Mouse (Mus musculus): ENCODE results near the gene Faim. TPM values are rescaled to one million over a fixed set of nuclear protein-coding genes. Genes with fewer than 3 reads are reported as not detected.

Gene Faim
- polyA plus RNA-seq, 1 experiment: 0.14 TPM

- Histone ChIP-seq H3K36me3 (ENCODE audit: control insufficient read depth) (no peaks in the 10 kb centered on the region; the same call in none of the 2 replicates), H3K9me3 (ENCODE audit: control insufficient read depth, low read length) (no peaks in the 10 kb centered on the region), H3K4me1 (ENCODE audit: control insufficient read depth) (no peaks in the 10 kb centered on the region), H3K4me3 (replicated peaks) (no peak overlapping the region), H3K27me3 (ENCODE audit: control insufficient read depth) (no peaks in the 10 kb centered on the region)
- TF ChIP-seq TAL1 (IDR thresholded peaks at IDR 0.05; ENCODE audit: low read length): no peak
Measured at GRCm38 (mm10) chr9:98994103-98994502, 7.9 kb downstream of the Faim start.

GRCm38 (mm10) chr9:98999881-99000339 is 13.7 kb downstream of the Faim start:
- no peak for TF ChIP-seq TAL1 (IDR thresholded peaks at IDR 0.05; ENCODE audit: low read length)
- no peak for TF ChIP-seq GATA1 (IDR thresholded peaks at IDR 0.05; ENCODE audit: low read length)
- H3K4me3 ChIP-seq (replicated peaks): no peak overlapping the region
- H3K36me3 ChIP-seq (ENCODE audit: control insufficient read depth): peaks cover 8% of the 10 kb centered on the region

GRCm38 (mm10) chr9:99001326-99001725 is 15.2 kb downstream of the Faim start:
- peaks cover 8% of the 10 kb centered on the region for H3K36me3 ChIP-seq (ENCODE audit: control insufficient read depth)
- H3K4me3 ChIP-seq (replicated peaks): no peak overlapping the region
- no peak for TF ChIP-seq TAL1 (IDR thresholded peaks at IDR 0.05; ENCODE audit: low read length)
- no peak for TF ChIP-seq GATA1 (IDR thresholded peaks at IDR 0.05; ENCODE audit: low read length)
- H3K4me1 ChIP-seq (ENCODE audit: control insufficient read depth): no peaks in the 10 kb centered on the region
- no peaks in the 10 kb centered on the region for H3K27me3 ChIP-seq (ENCODE audit: control insufficient read depth)
- no peaks in the 10 kb centered on the region for H3K9me3 ChIP-seq (ENCODE audit: control insufficient read depth, low read length)

More at GRCm38 (mm10) chr9:98999881-99000339, 13.7 kb downstream of the Faim start:
- no peaks in the 10 kb centered on the region for H3K27me3 ChIP-seq (ENCODE audit: control insufficient read depth)
- H3K4me1 ChIP-seq (ENCODE audit: control insufficient read depth): no peaks in the 10 kb centered on the region
- no peaks in the 10 kb centered on the region for H3K9me3 ChIP-seq (ENCODE audit: control insufficient read depth, low read length)

GRCm38 (mm10) chr9:99009069-99009897 is 23.1 kb downstream of the Faim start:
- TF ChIP-seq GATA1 (IDR thresholded peaks at IDR 0.05; ENCODE audit: low read length): no peak

GRCm38 (mm10) chr9:99009898-99010199 is 23.7 kb downstream of the Faim start:
- Histone ChIP-seq H3K9me3 (ENCODE audit: control insufficient read depth, low read length) (no peaks in the 10 kb centered on the region), H3K4me3 (replicated peaks) (no peak overlapping the region), H3K27me3 (ENCODE audit: control insufficient read depth) (no peaks in the 10 kb centered on the region), H3K36me3 (ENCODE audit: control insufficient read depth) (no peaks in the 10 kb centered on the region), H3K4me1 (ENCODE audit: control insufficient read depth) (no peaks in the 10 kb centered on the region)
- TF ChIP-seq GATA1 (IDR thresholded peaks at IDR 0.05; ENCODE audit: low read length) (no peak), TAL1 (IDR thresholded peaks at IDR 0.05; ENCODE audit: low read length) (no peak)

More at GRCm38 (mm10) chr9:99009069-99009897, 23.1 kb downstream of the Faim start:
- Histone ChIP-seq H3K36me3 (ENCODE audit: control insufficient read depth) (no peaks in the 10 kb centered on the region), H3K9me3 (ENCODE audit: control insufficient read depth, low read length) (no peaks in the 10 kb centered on the region), H3K4me1 (ENCODE audit: control insufficient read depth) (no peaks in the 10 kb centered on the region), H3K27me3 (ENCODE audit: control insufficient read depth) (no peaks in the 10 kb centered on the region), H3K4me3 (replicated peaks) (no peak overlapping the region)

GRCm38 (mm10) chr9:99016301-99016700 is 30.1 kb downstream of the Faim start:
- no peak for TF ChIP-seq TAL1 (IDR thresholded peaks at IDR 0.05; ENCODE audit: low read length)
- TF ChIP-seq GATA1 (IDR thresholded peaks at IDR 0.05; ENCODE audit: low read length): no peak
- Histone ChIP-seq H3K27me3 (ENCODE audit: control insufficient read depth) (no peaks in the 10 kb centered on the region), H3K4me1 (ENCODE audit: control insufficient read depth) (no peaks in the 10 kb centered on the region), H3K36me3 (ENCODE audit: control insufficient read depth) (no peaks in the 10 kb centered on the region), H3K4me3 (replicated peaks) (no peak overlapping the region), H3K9me3 (ENCODE audit: control insufficient read depth, low read length) (no peaks in the 10 kb centered on the region)

- H3K4me1 ChIP-seq (ENCODE audit: control insufficient read depth): no peaks in the 10 kb centered on the region
- H3K4me3 ChIP-seq (replicated peaks): no peak overlapping the region
- no peaks in the 10 kb centered on the region for H3K27me3 ChIP-seq (ENCODE audit: control insufficient read depth)
- no peaks in the 10 kb centered on the region for H3K9me3 ChIP-seq (ENCODE audit: control insufficient read depth, low read length)
- TF ChIP-seq GATA1 (IDR thresholded peaks at IDR 0.05; ENCODE audit: low read length): no peak
- TF ChIP-seq TAL1 (IDR thresholded peaks at IDR 0.05; ENCODE audit: low read length): no peak
- H3K36me3 ChIP-seq (ENCODE audit: control insufficient read depth): no peaks in the 10 kb centered on the region
Measured at GRCm38 (mm10) chr9:99016759-99017158, 30.6 kb downstream of the Faim start.

- no peaks in the 10 kb centered on the region for H3K9me3 ChIP-seq (ENCODE audit: control insufficient read depth, low read length)
- H3K36me3 ChIP-seq (ENCODE audit: control insufficient read depth): no peaks in the 10 kb centered on the region
- no peak for TF ChIP-seq GATA1 (IDR thresholded peaks at IDR 0.05; ENCODE audit: low read length)
- TF ChIP-seq TAL1 (IDR thresholded peaks at IDR 0.05; ENCODE audit: low read length): no peak
- H3K4me1 ChIP-seq (ENCODE audit: control insufficient read depth): no peaks in the 10 kb centered on the region
- no peak overlapping the region for H3K4me3 ChIP-seq (replicated peaks)
- no peaks in the 10 kb centered on the region for H3K27me3 ChIP-seq (ENCODE audit: control insufficient read depth)
Measured at GRCm38 (mm10) chr9:99017679-99018078, 31.5 kb downstream of the Faim start.

- Histone ChIP-seq H3K9me3 (ENCODE audit: control insufficient read depth, low read length) (no peaks in the 10 kb centered on the region), H3K4me1 (ENCODE audit: control insufficient read depth) (no peaks in the 10 kb centered on the region)
- TF ChIP-seq GATA1 (IDR thresholded peaks at IDR 0.05; ENCODE audit: low read length): no peak
- TF ChIP-seq TAL1 (IDR thresholded peaks at IDR 0.05; ENCODE audit: low read length): no peak
Measured at GRCm38 (mm10) chr9:99021166-99021565, 35.0 kb downstream of the Faim start.

More at GRCm38 (mm10) chr9:99021166-99021565, 35.0 kb downstream of the Faim start:
- H3K4me3 ChIP-seq (replicated peaks): no peak overlapping the region
- no peaks in the 10 kb centered on the region for H3K27me3 ChIP-seq (ENCODE audit: control insufficient read depth)
- no peaks in the 10 kb centered on the region for H3K36me3 ChIP-seq (ENCODE audit: control insufficient read depth)

Measured in erythroblast, embryonic 14.5 days (primary cell).